Mouse (Mus musculus) kidney, adult 9 months (tissue): ENCODE data around the gene Wfikkn1.

Experiments
- DNase-seq: peaks from one replicate; pipeline ENCODE4 v3.0.0; 2022

The Wfikkn1 gene

DNA sequence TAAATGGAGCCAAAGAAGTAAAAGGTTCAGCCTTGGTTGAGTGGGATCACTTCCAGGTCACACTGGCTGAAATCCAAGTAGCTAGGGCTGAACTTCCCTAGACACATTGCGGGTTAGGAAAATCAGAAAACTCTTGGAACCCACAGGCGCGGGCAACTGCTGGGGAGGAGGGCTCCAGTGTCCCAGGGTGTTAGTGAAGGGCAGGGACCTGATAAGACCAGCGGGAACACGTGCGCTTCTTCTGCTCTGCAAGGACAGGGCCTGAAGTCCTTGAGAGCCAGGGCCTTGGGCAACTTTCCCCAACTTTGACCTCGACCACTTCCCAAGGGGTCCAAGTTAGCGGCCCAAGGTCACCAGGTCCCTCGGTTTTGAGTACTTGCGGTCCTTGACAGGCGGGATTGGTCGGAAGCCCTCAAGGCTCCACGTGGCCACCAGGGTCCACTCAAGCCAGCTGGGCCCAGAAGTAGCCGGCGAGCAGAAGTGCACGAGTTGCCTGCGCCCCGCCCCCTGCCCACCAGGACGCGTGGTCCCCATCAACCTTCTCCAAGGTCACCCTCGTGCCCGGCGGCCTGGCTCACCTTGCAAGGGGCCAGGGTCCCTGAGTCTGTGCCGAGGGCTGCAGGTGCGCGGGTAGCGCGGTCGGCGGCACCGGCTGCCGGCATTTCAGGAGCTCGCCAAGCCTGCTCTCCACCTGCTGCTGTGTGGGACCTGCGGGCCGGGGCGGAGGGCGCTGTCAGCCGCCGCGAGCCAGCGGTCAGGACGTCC, 12.6 kb downstream of the Wfikkn1 start:
- DNase-seq, result peak; percentile 85

DNA sequence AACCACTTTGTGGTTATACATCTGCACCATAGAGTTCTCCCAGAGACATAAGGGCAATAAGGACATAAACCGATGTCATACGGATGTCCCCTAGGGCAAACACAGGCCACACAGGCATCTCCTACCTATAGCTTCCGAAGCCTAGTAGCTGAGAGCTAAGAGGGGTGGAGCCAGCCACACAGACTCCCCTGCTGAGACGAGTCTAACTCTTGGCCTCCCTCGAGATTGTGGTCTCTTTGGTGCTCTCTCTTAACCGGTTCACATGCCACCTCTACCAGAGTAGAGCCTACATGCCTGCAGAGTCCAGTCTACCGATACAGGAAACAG, 13.2 kb downstream of the Wfikkn1 start:
- no peak for DNase-seq

DNA sequence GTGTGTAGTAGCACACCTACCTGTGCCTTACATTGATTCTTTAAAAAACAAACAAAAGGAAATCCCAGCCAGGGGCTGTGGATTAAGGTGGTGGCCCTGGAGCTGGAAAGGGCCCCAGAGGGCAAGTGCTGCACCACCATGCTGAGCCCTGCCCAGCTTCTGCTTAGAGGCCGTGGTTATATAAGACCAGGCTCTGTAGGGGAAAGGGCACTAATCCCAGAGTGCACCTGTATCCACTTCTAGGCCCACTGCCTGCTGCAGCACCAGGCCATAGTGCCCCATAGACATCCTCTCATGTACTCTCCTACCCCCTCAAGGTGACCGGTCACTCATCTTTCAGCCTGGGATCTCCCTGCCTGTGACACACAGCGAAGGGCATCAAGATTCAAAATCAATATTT, 14.5 kb downstream of the Wfikkn1 start:
- DNase-seq, result peak; percentile 85

DNA sequence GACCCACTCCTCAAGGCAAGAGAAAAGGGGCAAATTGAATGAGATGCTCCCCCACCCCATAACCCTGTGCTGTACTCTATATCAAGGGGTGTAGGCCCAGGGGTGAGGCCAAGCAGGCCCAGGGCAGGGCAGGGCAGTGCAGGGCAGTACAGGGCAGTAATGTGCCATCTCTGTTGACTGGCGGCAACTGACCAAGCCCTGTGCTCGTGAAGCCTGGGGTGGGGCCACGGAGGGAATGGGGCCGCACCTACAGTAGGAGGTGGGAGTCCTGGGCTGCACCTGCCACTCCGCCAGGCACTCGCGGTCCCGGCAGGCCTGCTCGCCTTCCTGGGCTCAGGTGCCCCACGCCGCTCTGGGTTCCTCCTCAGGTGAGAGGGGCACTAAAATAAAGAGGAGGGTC, 15.4 kb downstream of the Wfikkn1 start:
- DNase-seq, result peak; percentile 31

DNA sequence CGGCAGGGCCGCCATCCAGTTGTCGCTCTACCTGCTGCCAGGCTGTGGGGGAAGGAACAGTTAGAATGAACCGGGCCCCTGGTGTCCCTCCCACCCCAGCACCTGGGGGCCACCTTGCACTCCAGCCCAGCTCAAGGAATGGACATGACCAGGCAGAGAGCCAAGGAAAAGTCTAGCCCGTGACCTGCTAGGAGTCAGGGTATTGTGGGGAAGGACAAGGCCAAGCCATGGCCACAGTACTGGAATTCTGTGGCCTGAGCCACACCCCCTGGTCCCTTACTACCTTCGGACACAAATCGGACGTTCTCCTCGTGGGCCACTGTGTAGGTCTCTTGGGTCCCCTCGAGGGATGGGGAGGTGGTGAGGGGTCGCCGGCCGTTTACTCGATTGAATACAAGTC, 16.3 kb downstream of the Wfikkn1 start:
- peak; percentile 58 for DNase-seq

DNA sequence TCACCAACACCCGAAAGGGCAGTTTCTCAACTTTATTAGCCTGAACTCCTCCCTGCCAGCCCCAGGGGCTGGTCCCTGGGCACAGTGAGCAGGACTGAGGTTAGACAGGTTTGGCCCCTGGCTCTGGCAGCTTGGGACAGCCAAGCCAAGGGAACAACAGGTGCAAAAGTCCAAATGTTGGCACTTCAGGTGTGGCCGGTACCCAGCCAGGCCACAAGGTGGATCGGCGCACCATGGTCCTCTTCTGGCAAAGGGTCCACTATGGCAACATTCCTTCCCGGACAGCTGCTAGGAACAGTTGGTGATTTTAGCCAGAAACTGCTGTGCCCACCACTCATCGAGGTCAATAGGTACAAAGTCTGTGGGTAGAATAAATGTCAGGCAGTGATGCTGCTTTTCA, 17.0 kb downstream of the Wfikkn1 start:
- peak; percentile 75 for DNase-seq

DNA sequence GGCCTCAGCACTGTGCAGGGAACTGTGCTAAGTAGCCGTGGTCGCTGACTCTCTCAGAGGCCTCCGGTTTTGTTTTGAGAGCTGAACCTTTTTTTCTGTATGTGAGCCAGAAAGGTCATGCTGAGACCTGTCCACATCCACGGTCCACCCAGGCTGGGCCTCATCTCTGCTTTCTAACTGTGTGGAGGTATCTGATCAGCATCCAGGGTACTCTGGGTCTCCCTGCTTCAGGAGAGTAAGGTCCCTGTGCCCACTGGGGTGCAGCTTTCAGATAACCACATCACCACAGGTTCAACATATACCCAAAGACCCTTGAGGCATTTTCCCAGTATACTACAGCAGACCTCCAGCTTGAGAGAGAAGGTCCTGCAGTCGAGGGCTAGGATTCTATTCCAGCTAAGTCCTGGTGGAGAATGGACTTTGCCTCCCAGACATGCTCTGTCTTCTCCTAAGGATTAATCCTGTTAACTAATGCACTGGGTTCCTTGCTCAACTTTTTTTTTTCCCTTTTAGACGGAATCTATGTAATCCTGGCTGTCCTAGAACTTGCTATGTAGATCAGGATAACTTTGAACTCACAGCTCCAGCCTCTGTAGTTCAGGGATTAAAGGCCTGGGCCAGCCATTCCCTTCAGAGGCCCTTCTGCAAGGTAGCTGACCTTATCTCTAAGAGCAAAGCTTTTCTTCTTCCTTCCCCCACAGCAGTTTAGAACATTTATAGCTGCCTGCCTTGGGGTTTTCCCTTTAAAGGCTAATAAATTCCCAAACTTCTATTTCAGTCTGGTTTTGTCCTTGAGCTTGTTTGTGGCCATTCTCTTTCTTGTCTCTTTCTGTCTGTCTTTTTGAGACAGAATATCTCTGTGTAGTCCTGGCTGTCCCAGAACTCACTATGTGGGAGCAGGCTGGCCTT, 18.7 kb downstream of the Wfikkn1 start:
- DNase-seq, result peak; percentile 62

DNA sequence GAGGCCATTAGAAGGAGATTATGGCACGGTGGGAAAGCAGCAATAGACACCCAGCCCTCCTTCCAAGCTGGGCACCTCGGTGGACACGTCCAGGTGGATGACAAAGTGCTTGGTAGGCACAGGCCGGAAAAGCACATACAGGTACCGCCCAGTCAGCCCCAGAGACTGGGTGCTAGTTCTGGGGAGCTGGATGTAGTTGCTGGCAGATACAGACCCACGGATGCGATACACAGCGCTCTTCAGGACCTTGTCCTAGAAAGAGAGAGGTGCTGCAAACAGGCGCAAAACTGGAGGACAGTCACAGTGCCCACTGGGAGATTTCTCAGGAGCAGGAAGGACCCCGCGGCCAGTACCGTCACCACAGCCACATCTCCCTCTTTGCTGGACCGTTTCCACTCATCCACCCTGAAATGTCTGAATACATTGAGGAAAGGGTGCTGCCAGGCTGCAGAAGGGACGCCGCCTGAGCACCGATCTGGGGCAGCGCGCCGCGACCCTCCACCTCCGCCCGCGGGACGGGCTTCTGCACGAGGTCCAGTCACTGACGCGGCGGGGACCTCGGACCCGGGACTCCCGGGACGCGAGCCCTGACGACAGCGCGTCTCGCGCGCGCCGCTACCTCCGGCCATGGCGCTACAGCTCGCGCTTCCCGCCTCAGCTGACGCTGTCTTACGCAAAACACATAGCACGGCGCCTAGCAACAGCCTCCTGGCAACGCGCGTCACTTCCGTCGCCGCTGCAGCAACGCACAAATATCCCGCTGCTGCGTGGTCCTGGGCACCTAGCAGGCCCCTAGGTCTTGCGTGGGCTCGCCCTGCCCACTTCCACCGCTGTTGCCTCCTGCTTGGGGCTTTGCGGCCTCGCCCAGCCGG, 19.6 kb downstream of the Wfikkn1 start, which contains the start of gene Wdr90:
TSS of gene Wdr90 (minus strand) at position 670 of the 872 bp plus-strand sequence.
- DNase-seq, result peak; percentile 91

DNA sequence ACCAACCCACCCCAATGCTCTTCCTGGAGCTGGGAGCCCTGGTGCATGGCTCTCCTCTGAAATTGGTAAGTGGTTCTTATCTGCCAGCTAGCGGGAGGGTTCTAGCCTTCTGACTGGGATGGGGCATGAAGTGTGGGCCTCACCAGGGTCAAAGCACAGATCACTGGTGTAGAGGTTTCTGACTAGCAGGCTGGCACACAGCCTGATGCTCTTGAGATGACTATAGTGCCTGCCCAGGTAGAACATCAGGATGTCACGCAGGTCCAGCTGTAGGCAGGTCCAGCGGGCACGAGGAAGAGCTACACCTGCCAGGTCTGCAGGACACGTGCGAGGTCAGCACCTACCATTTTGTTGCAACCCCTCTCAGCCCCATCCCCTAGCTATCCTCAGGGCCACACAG, 20.4 kb downstream of the Wfikkn1 start:
- DNase-seq, result no peak

DNA sequence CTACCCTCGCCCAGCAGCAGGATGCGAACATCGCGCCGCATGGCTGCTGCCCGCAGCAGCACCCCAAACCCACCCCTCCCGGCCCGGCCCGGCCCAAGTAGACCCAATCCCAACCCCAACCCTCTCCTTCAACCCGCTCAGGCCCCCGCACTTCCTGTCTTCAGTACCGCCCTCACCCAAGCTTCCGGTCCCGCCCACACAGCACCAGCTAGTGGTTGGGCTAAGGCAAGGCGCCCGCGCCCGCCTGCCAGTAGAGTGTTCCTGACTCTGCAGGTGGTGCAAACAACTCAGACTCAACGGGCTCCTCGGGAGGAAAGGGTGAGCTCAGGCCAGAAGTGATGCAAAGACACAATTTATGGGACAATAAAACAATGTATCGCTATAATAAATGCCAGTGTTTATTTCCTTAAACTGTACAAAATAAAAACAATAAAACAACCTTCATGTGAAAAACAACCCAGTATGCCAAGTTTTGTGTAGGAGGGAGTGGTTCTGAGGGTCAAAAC, 36.2 kb downstream of the Wfikkn1 start, which contains the start of gene Rhot2:
TSS of gene Rhot2 (minus strand) at position 456 of the 506 bp plus-strand sequence.
- DNase-seq, result peak; percentile 97

DNA sequence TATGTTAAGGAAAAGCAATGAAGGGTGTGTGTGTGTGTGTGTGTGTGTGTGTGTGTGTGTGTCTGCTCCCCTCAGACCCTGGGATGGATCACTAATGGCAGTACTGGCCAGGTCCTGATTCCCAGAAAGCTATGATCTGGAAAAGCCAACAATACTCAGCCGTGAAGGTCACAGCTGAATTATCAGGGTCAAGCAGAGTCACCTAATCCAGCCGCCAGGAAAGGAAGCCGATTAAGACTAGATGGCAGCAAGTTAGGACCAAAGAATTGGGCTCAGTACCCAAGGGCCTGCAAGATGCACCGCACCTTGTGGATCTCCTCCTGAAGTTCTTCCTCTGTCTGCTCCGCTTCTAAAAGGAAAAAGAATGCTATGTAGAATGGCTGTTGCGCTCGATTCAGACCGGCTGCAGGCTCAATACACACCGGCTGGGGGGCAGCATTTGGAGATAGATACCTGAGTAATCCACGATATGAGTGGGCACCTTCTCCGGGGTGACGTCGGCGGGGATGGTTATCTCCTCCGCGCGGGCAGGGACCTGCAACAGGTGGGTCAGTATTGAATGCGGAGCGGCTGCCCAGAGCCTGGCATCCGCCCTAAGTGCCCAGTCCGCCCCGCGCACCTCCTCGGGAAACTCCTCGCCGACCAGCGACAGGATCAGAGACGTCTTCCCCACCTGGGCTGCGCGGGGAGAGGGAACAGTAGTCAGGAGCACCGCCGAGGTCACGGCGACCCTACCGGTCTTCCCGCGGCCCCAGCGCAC, 36.8 kb downstream of the Wfikkn1 start:
- DNase-seq, result peak; percentile 41

DNA sequence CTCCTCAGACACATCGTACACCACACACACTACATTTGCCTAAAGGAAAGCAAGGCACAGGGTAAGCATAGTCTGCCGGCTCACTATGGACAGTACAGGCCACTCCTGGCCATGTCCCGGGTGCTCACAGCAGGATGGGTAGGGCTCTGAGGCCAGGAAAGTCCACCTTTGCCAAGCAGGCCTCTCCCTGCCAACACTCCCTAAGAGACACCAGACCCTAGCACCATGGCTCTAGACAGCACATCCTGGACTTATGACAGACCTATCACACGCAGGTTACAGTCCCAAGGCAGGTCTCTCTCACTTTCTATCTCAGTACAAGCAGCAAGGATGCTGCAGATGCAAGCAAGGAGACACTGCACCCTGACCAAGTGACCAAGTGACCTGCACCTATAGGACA, 37.5 kb downstream of the Wfikkn1 start:
- DNase-seq, result no peak

DNA sequence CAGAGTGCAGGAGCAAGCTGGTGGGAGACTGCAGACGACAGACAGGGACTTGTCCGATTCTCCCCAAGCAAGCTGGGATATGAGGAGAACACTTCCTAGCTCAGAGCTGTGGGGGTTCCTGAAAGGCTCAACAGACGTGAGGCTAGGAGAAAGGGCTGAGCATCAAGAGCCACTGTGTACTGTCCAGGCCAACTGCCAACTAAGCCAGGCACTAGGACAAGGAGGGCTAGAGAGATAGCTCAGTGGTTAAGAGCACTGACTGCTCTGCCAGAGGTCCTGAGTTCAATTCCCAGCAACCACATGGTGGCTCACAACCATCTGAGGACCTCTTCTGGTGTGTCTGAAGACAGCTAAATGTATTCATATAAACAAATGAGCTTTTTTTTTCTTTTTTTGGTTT, 38.1 kb downstream of the Wfikkn1 start:
- DNase-seq, result no peak

DNA sequence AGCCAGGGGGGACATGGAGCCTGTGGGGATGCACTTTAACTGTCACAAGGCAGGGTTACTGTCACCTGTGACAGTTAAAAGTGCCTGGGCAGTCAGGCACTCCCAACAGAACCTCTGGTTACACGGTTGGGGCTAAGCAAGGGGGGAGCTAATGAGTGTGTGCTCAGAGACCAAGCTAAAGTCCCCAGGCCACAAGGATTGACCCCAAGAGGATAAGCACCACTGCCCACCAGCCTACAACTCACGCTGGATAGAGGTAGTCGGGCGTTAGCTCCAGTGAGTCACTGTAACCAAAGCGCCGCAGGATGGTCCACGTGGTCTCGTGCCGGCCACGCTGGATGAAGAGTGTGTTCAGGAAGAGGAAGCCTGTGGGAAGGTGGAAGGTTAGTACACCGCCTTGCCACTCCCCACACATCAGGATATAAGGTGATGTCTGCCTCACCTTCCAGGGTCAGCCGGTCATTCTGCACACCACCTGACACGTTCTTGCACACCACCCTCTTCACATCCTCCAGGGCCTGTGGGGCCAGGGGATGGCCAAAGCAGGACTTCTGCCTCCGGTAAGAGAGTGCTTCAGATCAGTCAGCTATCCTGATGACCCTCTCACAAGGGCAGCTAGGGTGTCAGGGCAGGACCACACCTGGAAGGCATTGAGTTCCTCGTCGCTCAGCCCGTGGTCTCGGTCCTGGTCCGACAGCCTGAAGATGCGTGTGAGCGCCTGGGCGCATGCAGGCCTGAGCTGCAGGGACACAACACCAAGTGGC, 39.4 kb downstream of the Wfikkn1 start, which contains the start of gene Gm20683:
TSS of gene Gm20683 (minus strand) at position 647 of the 764 bp plus-strand sequence.
- DNase-seq, result no peak

DNA sequence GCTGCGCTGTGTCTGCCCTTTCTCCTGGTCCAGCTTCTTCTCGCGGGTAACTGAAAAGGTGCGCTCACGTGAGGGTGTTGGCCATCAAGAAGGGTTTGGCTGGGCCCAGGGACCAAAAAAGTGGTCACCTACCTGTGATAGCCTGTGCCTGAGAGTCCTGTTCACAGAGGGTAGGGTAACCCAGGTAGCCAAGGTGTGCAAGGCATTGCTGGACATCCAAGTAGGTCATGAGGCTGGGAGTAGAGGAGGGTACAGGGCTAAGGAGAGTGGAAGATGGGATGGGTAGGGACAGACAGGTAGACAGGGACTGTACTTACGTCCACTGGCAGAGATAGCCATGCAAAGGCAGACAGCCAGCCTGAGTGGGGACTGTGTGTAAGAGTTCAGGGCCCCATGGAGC, 40.1 kb downstream of the Wfikkn1 start:
- no peak for DNase-seq

DNA sequence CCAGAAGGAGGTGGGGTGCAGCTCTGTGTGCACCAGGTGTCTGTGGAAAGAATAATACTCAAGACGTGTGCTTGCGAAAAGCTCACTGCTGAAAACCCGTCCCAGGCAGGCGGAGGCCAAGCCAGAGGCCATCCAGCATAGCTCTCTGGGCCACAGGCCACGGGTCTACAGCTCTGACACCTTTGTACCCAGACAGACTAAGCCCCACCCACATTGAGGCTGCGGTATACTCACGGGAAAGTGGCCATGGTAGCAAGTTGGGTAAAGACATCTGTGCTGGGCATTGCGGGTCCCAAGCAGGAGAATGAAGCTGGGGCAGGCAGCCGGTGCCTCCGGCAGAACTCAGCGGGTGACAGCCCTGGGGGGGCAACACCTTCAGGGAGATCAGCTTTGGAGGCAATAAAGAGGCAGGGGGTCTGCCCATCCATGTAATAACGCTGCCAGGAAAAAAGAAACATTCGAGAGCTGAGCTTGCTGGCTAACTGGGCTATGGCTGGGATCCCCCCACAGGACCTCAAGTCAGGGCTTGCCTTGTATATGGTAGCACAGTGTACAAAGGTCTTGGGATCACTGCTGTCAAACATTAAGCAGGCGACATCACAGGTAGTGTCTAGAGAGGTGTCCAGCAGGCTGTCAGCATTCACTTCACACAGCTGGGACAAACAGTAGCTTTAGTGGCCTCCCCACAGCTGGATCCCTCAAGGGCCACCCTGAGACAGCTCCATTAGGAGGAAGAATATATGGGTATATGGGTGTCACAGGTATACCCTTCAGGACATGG, 41.0 kb downstream of the Wfikkn1 start:
- peak; percentile 76 for DNase-seq

DNA sequence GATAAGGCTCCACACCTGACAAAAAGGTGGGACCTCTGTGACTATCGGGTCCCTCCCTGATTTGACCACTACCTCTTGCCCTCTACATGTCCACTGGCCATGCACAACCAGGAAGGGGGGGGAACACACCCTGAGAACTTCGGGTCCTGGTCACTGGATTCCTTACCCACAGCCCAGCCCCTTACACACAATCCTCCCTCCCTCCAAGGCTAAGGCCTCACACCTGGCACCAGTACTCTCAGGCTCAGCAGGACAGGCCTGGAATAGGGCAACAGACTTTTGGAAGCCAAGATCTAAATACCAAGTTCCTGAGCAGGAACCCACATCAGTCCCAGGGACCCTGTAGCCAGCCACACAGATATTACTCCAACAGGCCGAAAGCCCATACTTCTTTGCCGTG, 41.8 kb downstream of the Wfikkn1 start:
- peak; percentile 16 for DNase-seq

DNA sequence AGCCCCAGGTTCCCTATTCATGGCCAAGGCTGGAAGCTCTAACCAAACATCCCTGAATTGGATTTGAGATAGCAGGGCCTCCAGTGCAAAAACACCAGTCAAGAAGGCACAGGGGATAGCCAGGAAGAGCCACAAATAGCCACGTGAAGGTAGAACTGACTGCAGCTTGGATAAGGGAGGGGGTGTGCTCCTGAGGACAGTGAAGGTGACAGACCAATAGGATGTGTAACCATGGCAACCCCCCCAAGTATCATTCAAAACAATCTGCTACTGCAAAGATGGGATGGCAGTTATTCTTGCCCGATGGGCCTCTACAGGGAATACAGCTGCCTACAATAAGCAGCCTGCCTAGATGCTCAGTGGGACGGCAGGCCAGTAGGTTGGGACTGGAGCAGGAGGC, 43.1 kb downstream of the Wfikkn1 start:
- DNase-seq, result no peak

DNA sequence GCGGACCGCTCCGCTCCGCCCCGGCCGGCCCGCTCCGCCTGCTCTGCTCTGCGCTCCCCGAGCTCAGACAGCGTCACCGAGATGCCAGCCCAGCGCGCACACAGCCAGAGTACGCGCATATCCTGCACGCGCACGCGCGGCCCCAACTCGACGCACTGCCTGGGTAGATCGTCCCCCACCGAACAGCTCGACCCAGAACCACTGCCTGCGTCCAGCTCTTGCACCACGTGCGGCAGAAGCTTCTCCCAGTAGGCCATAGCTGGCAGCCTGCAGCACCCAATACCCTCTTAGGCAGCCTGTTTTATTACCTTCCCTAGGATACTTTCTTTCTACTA, 43.6 kb downstream of the Wfikkn1 start, which contains the start of gene Rhbdl1:
TSS of gene Rhbdl1 (minus strand) at position 220 of the 335 bp plus-strand sequence.
- DNase-seq, result peak; percentile 77

DNA sequence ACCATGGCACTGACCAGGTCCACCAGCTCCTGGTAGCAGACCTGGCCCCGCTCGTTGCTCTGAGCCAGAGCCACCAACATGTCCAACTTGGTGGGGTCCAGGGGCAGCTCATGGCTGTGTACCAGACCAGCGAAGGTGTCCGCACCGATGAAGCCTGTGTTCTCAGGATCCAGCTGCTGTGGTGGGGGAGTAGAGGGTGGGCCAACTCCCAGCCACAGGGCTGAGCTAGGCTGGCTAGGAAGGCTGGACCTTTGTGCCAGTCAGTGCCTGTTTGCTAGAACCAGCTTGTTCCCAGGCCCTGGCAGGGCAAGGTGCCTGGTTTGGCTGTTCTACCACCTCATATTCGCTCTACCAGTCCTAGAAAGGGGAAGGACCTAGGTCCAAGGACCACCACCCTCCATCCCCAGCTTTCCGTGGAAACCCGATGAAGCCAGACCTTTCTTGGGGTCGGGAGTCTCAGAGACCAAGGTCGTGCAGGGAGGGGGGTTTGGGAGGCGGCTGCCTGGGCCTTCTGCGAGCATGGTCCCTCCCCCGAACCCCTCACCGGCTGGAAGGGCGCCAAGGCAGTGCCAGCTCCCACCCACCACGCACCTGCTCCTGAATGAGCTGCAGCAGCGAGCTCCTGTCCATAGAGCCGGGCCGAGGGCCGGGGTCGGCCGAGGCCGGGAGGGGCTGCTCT, 44.1 kb downstream of the Wfikkn1 start:
- peak; percentile 64 for DNase-seq
